ENCODE assay signal across 8 mouse cellular contexts in genomic region chr17:15526986-15527810, GRCm38 (mm10). TPM values are rescaled to one million over a fixed set of nuclear protein-coding genes. Genes with fewer than 3 reads are reported as not detected.
DNase-seq lines count a peak whose midpoint lies in the region; ATAC-seq and TF ChIP-seq lines count a peak whose summit lies in the region.

TSS of gene Pdcd2 (minus strand) at chr17:15527301.

- peaks cover 25% of the 10 kb centered on the region for H3K36me3 ChIP-seq in ES-Bruce4 (ENCODE audit: control insufficient read depth, insufficient read depth, low read length, poor library complexity, severe bottlenecking)
- H3K36me3 ChIP-seq in forebrain, embryonic 13.5 days (ENCODE audit: poor library complexity, severe bottlenecking): peaks cover 24% of the 10 kb centered on the region
- peaks cover 29% of the 10 kb centered on the region for H3K36me3 ChIP-seq in liver, postnatal 0 days (replicated peaks; ENCODE audit: insufficient read depth, low read length)
- peaks cover 12% of the 10 kb centered on the region for H3K36me3 ChIP-seq in neural tube, embryonic 14.5 days (ENCODE audit: control insufficient read depth, insufficient read depth, low read length)

- no peaks in the 10 kb centered on the region for H3K4me1 ChIP-seq in ES-Bruce4 (ENCODE audit: control insufficient read depth, insufficient read depth, low read length)
- peaks cover 18% of the 10 kb centered on the region for H3K4me1 ChIP-seq in forebrain, embryonic 13.5 days
- peaks cover 15% of the 10 kb centered on the region for H3K4me1 ChIP-seq in liver, postnatal 0 days (ENCODE audit: insufficient read depth)
- peaks cover 14% of the 10 kb centered on the region for H3K4me1 ChIP-seq in neural tube, embryonic 14.5 days (ENCODE audit: control insufficient read depth, insufficient read depth, low read length)

- peak; percentile 97 for ATAC-seq in cerebellum, adult (ENCODE audit: insufficient number of reproducible peaks, low FRiP score, low TSS enrichment)
- peak; percentile 98 for ATAC-seq in forebrain, embryonic 13.5 days
- peak; percentile 100 for ATAC-seq in liver, postnatal 0 days
- ATAC-seq in neural tube, embryonic 14.5 days (ENCODE audit: low read depth): peak; percentile 98

- peak; percentile 96 to 97 for DNase-seq in heart, postnatal 10 days
- DNase-seq in large intestine, adult 2 months (ENCODE audit: low read depth, low spot score): peak; percentile 86
- DNase-seq in liver, postnatal 0 days: peak; percentile 98
- DNase-seq in testis, postnatal 10 days (ENCODE audit: low spot score): peak; percentile 97

- TF ChIP-seq POLR2A in ES-Bruce4 (IDR thresholded peaks at IDR 0.05; ENCODE audit: insufficient read depth, low read length): peak; percentile 79

- peak within 1 kb of the TSS; percentile 85 for H3K9ac ChIP-seq in ES-Bruce4 (ENCODE audit: low read depth, poor library complexity, severe bottlenecking)
- H3K9ac ChIP-seq in forebrain, embryonic 13.5 days: peak within 1 kb of the TSS; percentile 85
- peak within 1 kb of the TSS; percentile 86 for H3K9ac ChIP-seq in liver, postnatal 0 days (replicated peaks)
- H3K9ac ChIP-seq in neural tube, embryonic 14.5 days (replicated peaks; ENCODE audit: low read depth, low read length): peak within 1 kb of the TSS; percentile 83

- H3K27ac ChIP-seq in ES-Bruce4 (ENCODE audit: insufficient read depth, low read length): no peak within 1 kb of the TSS
- H3K27ac ChIP-seq in forebrain, embryonic 13.5 days: peak within 1 kb of the TSS; percentile 80
- H3K27ac ChIP-seq in liver, postnatal 0 days (ENCODE audit: low read depth): peak within 1 kb of the TSS; percentile 88
- H3K27ac ChIP-seq in neural tube, embryonic 14.5 days (ENCODE audit: low read depth, low read length): peak within 1 kb of the TSS; percentile 75

- 0 out of 2 replicates have a peak, but pooled peaks have one; percentile 34 for TF ChIP-seq EP300 in ES-Bruce4 (IDR thresholded peaks at IDR 0.05; ENCODE audit: insufficient read depth, low read depth, low read length)
- no peak for TF ChIP-seq EP300 in liver, postnatal 0 days (IDR thresholded peaks at IDR 0.05; ENCODE audit: low read depth)

- no peaks in the 10 kb centered on the region for H3K27me3 ChIP-seq in ES-Bruce4 (ENCODE audit: control insufficient read depth, insufficient read depth, low read length, poor library complexity, severe bottlenecking)
- H3K27me3 ChIP-seq in forebrain, embryonic 13.5 days: no peaks in the 10 kb centered on the region
- H3K27me3 ChIP-seq in liver, postnatal 0 days (ENCODE audit: insufficient read depth, low read length): no peaks in the 10 kb centered on the region
- H3K27me3 ChIP-seq in neural tube, embryonic 14.5 days (ENCODE audit: control insufficient read depth, insufficient read depth, low read length): no peaks in the 10 kb centered on the region

- H3K4me2 ChIP-seq in forebrain, embryonic 13.5 days: peak within 1 kb of the TSS; percentile 81
- peak within 1 kb of the TSS; percentile 99 for H3K4me2 ChIP-seq in liver, postnatal 0 days (ENCODE audit: low read depth, low read length)
- peak within 1 kb of the TSS; percentile 78 for H3K4me2 ChIP-seq in neural tube, embryonic 14.5 days (ENCODE audit: low read depth, low read length)

- no peaks in the 10 kb centered on the region for H3K9me3 ChIP-seq in ES-Bruce4 (replicated peaks; ENCODE audit: control insufficient read depth, insufficient read depth, low read length, poor library complexity, severe bottlenecking)
- no peaks in the 10 kb centered on the region for H3K9me3 ChIP-seq in forebrain, embryonic 13.5 days (replicated peaks)
- H3K9me3 ChIP-seq in liver, postnatal 0 days (ENCODE audit: low read length): no peaks in the 10 kb centered on the region
- no peaks in the 10 kb centered on the region for H3K9me3 ChIP-seq in neural tube, embryonic 14.5 days (ENCODE audit: control insufficient read depth, low read length)

- H3K4me3 ChIP-seq in ES-Bruce4 (ENCODE audit: low read depth, low read length): peak within 1 kb of the TSS; percentile 87
- peak within 1 kb of the TSS; percentile 77 for H3K4me3 ChIP-seq in forebrain, embryonic 13.5 days
- peak within 1 kb of the TSS; percentile 93 for H3K4me3 ChIP-seq in liver, postnatal 0 days (ENCODE audit: low read depth, low read length)
- H3K4me3 ChIP-seq in neural tube, embryonic 14.5 days (ENCODE audit: low read depth, low read length): peak within 1 kb of the TSS; percentile 86

- no peak for TF ChIP-seq CTCF in ES-Bruce4 (IDR thresholded peaks at IDR 0.05; ENCODE audit: low read depth, low read length)
- peak; percentile 56 for TF ChIP-seq CTCF in liver, postnatal 0 days (IDR thresholded peaks at IDR 0.05; ENCODE audit: low read depth)

- intact Hi-C loops in heart, postnatal 10 days (cut with DNase I): loop anchor here (2.0 to 5.0 kb wide), 2 partner anchors 35 to 188 kb away; partner anchors contain the start of gene Prdm9

- WGBS in forebrain, embryonic 13.5 days: 1% methylated on average over 47 of the region's 55 CpGs
- under 1% methylated on average over 55 of the region's 55 CpGs for WGBS in large intestine, adult 2 months
- under 1% methylated on average over 53 of the region's 55 CpGs for WGBS in liver, postnatal 0 days (ENCODE audit: insufficient replicate concordance)
- 2% methylated on average over 50 of the region's 55 CpGs for WGBS in neural tube, embryonic 14.5 days

RNA-seq across cellular contexts. Expression of gene Pdcd2, which starts in this region (rescaled TPM):
- polyA plus RNA-seq in ES-Bruce4 (2011; ENCODE audit: insufficient read depth, insufficient read length, low read depth, missing spikeins): 39.2 and 62.0 TPM in 2 replicates
- polyA plus RNA-seq in forebrain, embryonic 13.5 days (2015; fragmentation: Nextera tagmentation; extraction: Ambion mirVana): 59.0 and 61.8 TPM in 2 replicates
- 10 to 100 TPM; 16.8 to 17.0 TPM for total RNA-seq in heart, postnatal 10 days (2021)
- polyA plus RNA-seq in large intestine, adult 2 months (2012; rRNA removed): 15.5 and 17.5 TPM in 2 replicates
- polyA plus RNA-seq in liver, postnatal 0 days (2015; fragmentation: Nextera tagmentation; extraction: Ambion mirVana): 25.4 and 28.5 TPM in 2 replicates
- 68.2 and 78.1 TPM in 2 replicates for polyA plus RNA-seq in neural tube, embryonic 14.5 days (2014; fragmentation: Nextera tagmentation; extraction: Ambion mirVana)
